Mouse (Mus musculus): ENCODE measurements around the gene Ldlrad3. TPM values are rescaled to one million over a fixed set of nuclear protein-coding genes. Genes with fewer than 3 reads are reported as not detected.
A peak's percentile ranks its signal among the peaks of the same experiment; 100 is the strongest.

Ldlrad3 gene
- polyA plus RNA-seq, 1 experiment from 2014 or later, result 20.4 TPM

DNA sequence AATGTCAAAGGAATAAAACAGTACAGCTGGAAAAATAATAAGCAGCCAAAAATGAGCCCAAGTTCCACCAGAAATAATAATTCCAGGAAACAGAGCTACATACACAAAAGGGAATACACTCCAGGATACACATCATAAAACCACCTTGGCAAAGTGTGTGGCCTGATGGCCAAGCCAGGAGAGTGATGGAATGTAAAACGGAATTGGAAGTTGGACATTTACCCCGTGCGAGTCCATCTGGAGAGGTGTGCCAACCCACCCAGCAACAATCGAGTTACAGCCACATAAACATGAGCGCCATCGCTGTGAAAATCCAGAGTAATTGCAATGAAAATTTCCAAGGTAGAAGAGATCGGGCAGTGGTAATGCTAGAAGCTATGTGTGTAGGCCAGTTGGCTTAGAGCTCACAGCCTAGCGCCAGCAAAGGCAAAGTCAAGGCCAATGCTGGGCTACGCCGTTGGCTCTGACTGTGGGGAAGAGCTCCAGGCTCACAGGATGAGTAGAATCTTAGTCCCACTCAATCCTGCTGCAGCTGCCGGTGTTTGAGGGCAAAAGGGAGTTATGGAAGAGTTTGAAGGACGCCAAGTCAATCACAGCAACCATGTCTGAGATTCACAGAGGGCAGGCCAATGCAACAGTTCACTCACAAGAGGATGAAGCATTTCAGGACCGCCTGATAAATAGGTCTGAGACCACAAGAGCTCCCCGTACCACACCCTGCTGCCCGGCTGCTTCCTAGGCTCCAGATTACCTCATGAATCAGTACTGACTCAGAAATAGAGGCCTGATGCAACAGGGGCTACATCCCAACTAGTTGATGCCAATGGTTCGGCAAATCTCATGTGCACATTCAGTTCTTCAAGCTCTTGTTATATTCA is 7.0 kb upstream of the Ldlrad3 start:
- TF ChIP-seq CTCF (IDR thresholded peaks at IDR 0.05; ENCODE audit: low read depth), result no peak
- no peak for ATAC-seq (replicated peaks; ENCODE audit: low FRiP score, low read depth)
- H3K9ac ChIP-seq (ENCODE audit: low read depth, low read length), result no peak overlapping the region
- no peaks in the 10 kb centered on the region for H3K4me1 ChIP-seq (replicated peaks; ENCODE audit: insufficient read depth, low read length)
- H3K36me3 ChIP-seq (ENCODE audit: insufficient read depth, low read length), result no peaks in the 10 kb centered on the region
- no peak overlapping the region for H3K4me3 ChIP-seq (replicated peaks; ENCODE audit: low read depth, low read length)
- H3K9me3 ChIP-seq (replicated peaks; ENCODE audit: low read length), result no peaks in the 10 kb centered on the region
- H3K27ac ChIP-seq, result no peak overlapping the region
- H3K4me2 ChIP-seq (ENCODE audit: low read length), result no peak overlapping the region
- no peaks in the 10 kb centered on the region for H3K27me3 ChIP-seq (ENCODE audit: insufficient read depth, low read length)
- DNase-seq (ENCODE audit: low spot score), result no peak
- 91% methylated on average over 16 of the region's 16 CpGs for WGBS

- Histone ChIP-seq H3K4me2 (ENCODE audit: low read length) (no peak overlapping the region), H3K9me3 (replicated peaks; ENCODE audit: low read length) (no peaks in the 10 kb centered on the region), H3K27me3 (ENCODE audit: insufficient read depth, low read length) (no peaks in the 10 kb centered on the region), H3K9ac (ENCODE audit: low read depth, low read length) (no peak overlapping the region), H3K36me3 (ENCODE audit: insufficient read depth, low read length) (no peaks in the 10 kb centered on the region), H3K4me1 (replicated peaks; ENCODE audit: insufficient read depth, low read length) (peaks cover 4% of the 10 kb centered on the region; the same call in 1 of the 2 replicates), H3K4me3 (replicated peaks; ENCODE audit: low read depth, low read length) (no peak overlapping the region), H3K27ac (no peak overlapping the region)
- 77% methylated on average over 4 of the region's 4 CpGs for WGBS
- ATAC-seq (replicated peaks; ENCODE audit: low FRiP score, low read depth) (no peak), DNase-seq (ENCODE audit: low spot score) (no peak)
- TF ChIP-seq CTCF (IDR thresholded peaks at IDR 0.05; ENCODE audit: low read depth), result no peak
These were observed 5.6 kb upstream of the Ldlrad3 start for GRCm38 (mm10) chr2:102191736-102192135.

DNA sequence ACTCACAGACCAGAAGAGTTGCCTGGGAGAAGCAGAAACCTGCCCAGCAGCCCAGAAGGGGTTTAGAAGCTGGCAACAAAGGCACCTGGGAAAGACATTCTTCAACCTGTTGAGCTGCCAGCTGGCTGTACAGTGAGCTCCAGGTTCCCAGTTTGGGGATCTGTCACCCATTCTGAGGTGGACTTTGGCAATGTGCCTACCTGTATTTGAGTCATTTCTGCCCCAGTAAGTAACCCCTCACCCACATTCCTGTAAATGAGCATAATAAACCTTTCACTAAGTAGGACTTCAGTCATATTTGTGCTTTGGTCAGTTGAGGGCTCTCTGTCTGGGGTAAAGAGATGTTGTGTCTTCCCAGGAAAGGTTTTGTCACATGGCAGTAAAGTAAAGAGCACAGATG is 4.8 kb upstream of the Ldlrad3 start:
- no peak for ATAC-seq (replicated peaks; ENCODE audit: low FRiP score, low read depth)
- peaks cover 7% of the 10 kb centered on the region; the same call in 1 of the 2 replicates for H3K4me1 ChIP-seq (replicated peaks; ENCODE audit: insufficient read depth, low read length)
- no peaks in the 10 kb centered on the region for H3K36me3 ChIP-seq (ENCODE audit: insufficient read depth, low read length)
- no peak overlapping the region for H3K27ac ChIP-seq
- H3K4me2 ChIP-seq (ENCODE audit: low read length), result no peak overlapping the region
- no peaks in the 10 kb centered on the region for H3K9me3 ChIP-seq (replicated peaks; ENCODE audit: low read length)
- no peaks in the 10 kb centered on the region for H3K27me3 ChIP-seq (ENCODE audit: insufficient read depth, low read length)
- DNase-seq (ENCODE audit: low spot score), result no peak
- TF ChIP-seq CTCF (IDR thresholded peaks at IDR 0.05; ENCODE audit: low read depth), result no peak
- H3K4me3 ChIP-seq (replicated peaks; ENCODE audit: low read depth, low read length), result no peak overlapping the region
- no peak overlapping the region for H3K9ac ChIP-seq (ENCODE audit: low read depth, low read length)

- peak overlapping the region; percentile 80 for H3K9ac ChIP-seq (ENCODE audit: low read depth, low read length)
- peak overlapping the region; percentile 92 for H3K4me2 ChIP-seq (ENCODE audit: low read length)
- no peaks in the 10 kb centered on the region for H3K9me3 ChIP-seq (replicated peaks; ENCODE audit: low read length)
- 0 out of 2 replicates have a peak, but pooled peaks have one; percentile 14 for ATAC-seq (replicated peaks; ENCODE audit: low FRiP score, low read depth)
- H3K27me3 ChIP-seq (ENCODE audit: insufficient read depth, low read length), result no peaks in the 10 kb centered on the region
- H3K27ac ChIP-seq, result peak overlapping the region; percentile 93
- no peaks in the 10 kb centered on the region for H3K36me3 ChIP-seq (ENCODE audit: insufficient read depth, low read length)
- H3K4me3 ChIP-seq (replicated peaks; ENCODE audit: low read depth, low read length), result peak overlapping the region; percentile 74
- WGBS, result under 1% methylated on average over 24 of the region's 24 CpGs
- peak; percentile 72 for DNase-seq (ENCODE audit: low spot score)
- peaks cover 22% of the 10 kb centered on the region for H3K4me1 ChIP-seq (replicated peaks; ENCODE audit: insufficient read depth, low read length)
- TF ChIP-seq CTCF (IDR thresholded peaks at IDR 0.05; ENCODE audit: low read depth), result no peak
These were observed 875 bp downstream of the Ldlrad3 start for GRCm38 (mm10) chr2:102185069-102185950.

GRCm38 (mm10) chr2:102183720-102184480 is 2.3 kb downstream of the Ldlrad3 start:
- H3K4me1 ChIP-seq (replicated peaks; ENCODE audit: insufficient read depth, low read length), result peaks cover 22% of the 10 kb centered on the region
- H3K9ac ChIP-seq (ENCODE audit: low read depth, low read length), result no peak overlapping the region
- 70% methylated on average over 7 of the region's 7 CpGs for WGBS
- TF ChIP-seq CTCF (IDR thresholded peaks at IDR 0.05; ENCODE audit: low read depth), result no peak
- no peaks in the 10 kb centered on the region for H3K9me3 ChIP-seq (replicated peaks; ENCODE audit: low read length)
- H3K36me3 ChIP-seq (ENCODE audit: insufficient read depth, low read length), result no peaks in the 10 kb centered on the region
- DNase-seq (ENCODE audit: low spot score) (no peak), ATAC-seq (replicated peaks; ENCODE audit: low FRiP score, low read depth) (no peak)
- no peak overlapping the region for H3K4me3 ChIP-seq (replicated peaks; ENCODE audit: low read depth, low read length)
- H3K4me2 ChIP-seq (ENCODE audit: low read length), result peak overlapping the region; percentile 92; the same call in 1 of the 2 replicates
- H3K27ac ChIP-seq, result no peak overlapping the region
- no peaks in the 10 kb centered on the region for H3K27me3 ChIP-seq (ENCODE audit: insufficient read depth, low read length)

GRCm38 (mm10) chr2:102181459-102181858 is 4.7 kb downstream of the Ldlrad3 start:
- TF ChIP-seq CTCF (IDR thresholded peaks at IDR 0.05; ENCODE audit: low read depth), result no peak
- Histone ChIP-seq H3K27me3 (ENCODE audit: insufficient read depth, low read length) (no peaks in the 10 kb centered on the region), H3K9me3 (replicated peaks; ENCODE audit: low read length) (no peaks in the 10 kb centered on the region), H3K4me2 (ENCODE audit: low read length) (no peak overlapping the region), H3K4me1 (replicated peaks; ENCODE audit: insufficient read depth, low read length) (peaks cover 16% of the 10 kb centered on the region), H3K4me3 (replicated peaks; ENCODE audit: low read depth, low read length) (no peak overlapping the region), H3K36me3 (ENCODE audit: insufficient read depth, low read length) (no peaks in the 10 kb centered on the region), H3K9ac (ENCODE audit: low read depth, low read length) (no peak overlapping the region), H3K27ac (no peak overlapping the region)
- ATAC-seq (replicated peaks; ENCODE audit: low FRiP score, low read depth), result no peak
- DNase-seq (ENCODE audit: low spot score), result no peak
- 70% methylated on average over 2 of the region's 2 CpGs for WGBS
